Mouse (Mus musculus) myocyte (in vitro differentiated cells): ENCODE measurements around the gene 1810055G02Rik. TPM values are rescaled to one million over a fixed set of nuclear protein-coding genes. Genes with fewer than 3 reads are reported as not detected.

Experiments used
- H3K27me3 ChIP-seq: one replicate; pipeline ENCODE4 v1.6.1; 2011; ENCODE audit not compliant: control insufficient read depth, insufficient read depth, insufficient read length
- H3K36me3 ChIP-seq: one replicate; pipeline ENCODE4 v1.6.1; 2011; ENCODE audit not compliant: control insufficient read depth, insufficient read depth
- H3K4me2 ChIP-seq: one replicate; pipeline ENCODE4 v1.6.1; 2011; ENCODE audit warnings: low read depth, control low read depth
- H3K4me3 ChIP-seq: one replicate; pipeline ENCODE4 v1.5.1; 2011; ENCODE audit warnings: mild to moderate bottlenecking, control low read depth, moderate library complexity
- H3K79me2 ChIP-seq: one replicate; pipeline ENCODE4 v1.6.1; 2011; ENCODE audit not compliant: control insufficient read depth, insufficient read depth
- H3ac ChIP-seq: one replicate; pipeline ENCODE4 v1.6.1; 2011; ENCODE audit not compliant: control insufficient read depth, insufficient read length
- CEBPB ChIP-seq: IDR thresholded peaks from 2 replicates; pipeline ENCODE4 v1.6.1; 2011; ENCODE audit warnings: mild to moderate bottlenecking, moderate library complexity; ENCODE audit not compliant: poor library complexity, insufficient read depth, severe bottlenecking
- E2F4 ChIP-seq: IDR thresholded peaks from one replicate; pipeline ENCODE4 v1.6.1; 2011; ENCODE audit warnings: mild to moderate bottlenecking, control low read depth, moderate library complexity; ENCODE audit not compliant: insufficient read depth
- MAX ChIP-seq: IDR thresholded peaks from one replicate; pipeline ENCODE4 v1.6.1; 2011; ENCODE audit warnings: low read depth, mild to moderate bottlenecking, control low read depth
- MYOD1 ChIP-seq, 3 experiments: IDR thresholded peaks; one replicate each; pipeline ENCODE4 v1.6.1; 2011; ENCODE audit warnings: control low read depth in 2 of 3, low read depth in 2 of 3, mild to moderate bottlenecking in 2 of 3, moderate library complexity in 1 of 3; ENCODE audit not compliant: insufficient read length in 2 of 3, control insufficient read depth in 1 of 3
- MYOG ChIP-seq, 3 experiments: IDR thresholded peaks; one replicate each; pipeline ENCODE4 v1.6.1; 2011; ENCODE audit warnings: control low read depth in 2 of 3, low read depth in 2 of 3, mild to moderate bottlenecking in 2 of 3; ENCODE audit not compliant: insufficient read length in 2 of 3, control insufficient read depth in 1 of 3, insufficient read depth in 1 of 3
- POLR2A ChIP-seq: IDR thresholded peaks from one replicate; pipeline ENCODE4 v1.6.1; 2011; ENCODE audit warnings: low read depth, mild to moderate bottlenecking, control low read depth, moderate library complexity; ENCODE audit not compliant: insufficient read length
- POLR2AphosphoS2 ChIP-seq: IDR thresholded peaks from one replicate; pipeline ENCODE4 v1.6.1; 2011; ENCODE audit warnings: low read depth, control low read depth; ENCODE audit not compliant: insufficient read length
- REST ChIP-seq: IDR thresholded peaks from one replicate; pipeline ENCODE4 v1.6.1; 2011; ENCODE audit warnings: mild to moderate bottlenecking, control low read depth, moderate library complexity; ENCODE audit not compliant: insufficient read depth, insufficient read length
- SRF ChIP-seq: IDR thresholded peaks from one replicate; pipeline ENCODE4 v1.6.1; 2011; ENCODE audit warnings: low read depth; ENCODE audit not compliant: control insufficient read depth, insufficient read length
- TCF12 ChIP-seq: IDR thresholded peaks from one replicate; pipeline ENCODE4 v1.6.1; 2011; ENCODE audit warnings: mild to moderate bottlenecking, control low read depth; ENCODE audit not compliant: poor library complexity, insufficient read depth, severe bottlenecking
- TCF3 ChIP-seq: IDR thresholded peaks from one replicate; pipeline ENCODE4 v1.6.1; 2011; ENCODE audit warnings: low read depth, control low read depth; ENCODE audit not compliant: insufficient read length
- USF1 ChIP-seq: IDR thresholded peaks from one replicate; pipeline ENCODE4 v1.6.1; 2011; ENCODE audit warnings: low read depth, mild to moderate bottlenecking, control low read depth, moderate library complexity
- polyA plus RNA-seq: library from polyadenylated mRNA; unstranded; fragments of >200 nt; fragmentation: generic; extraction: Trizol; gene quantifications from one replicate; pipeline ENCODE4 v1.2.1, GENCODE M21; 2012; ENCODE audit warnings: missing spikeins

Gene 1810055G02Rik
- polyA plus RNA-seq, 1 experiment = 51.1 TPM

GRCm38 (mm10) chr19:3753738-3754137 lies 45.6 kb downstream of the 1810055G02Rik start:
- H3K79me2 ChIP-seq = no peaks in the 10 kb centered on the region
- TF ChIP-seq REST = no peak
- no peak for TF ChIP-seq USF1
- no peak for TF ChIP-seq MYOG (IDR thresholded peaks at IDR 0.05; ENCODE audit: control insufficient read depth in 1 of 3, insufficient read depth in 1 of 3, insufficient read length in 2 of 3, low read depth in 2 of 3)
- TF ChIP-seq MYOD1 (IDR thresholded peaks at IDR 0.05; ENCODE audit: control insufficient read depth in 1 of 3, insufficient read length in 2 of 3, low read depth in 2 of 3) = no peak
- no peak for TF ChIP-seq POLR2AphosphoS2
- no peak for TF ChIP-seq POLR2A
- TF ChIP-seq TCF12 = no peak
- TF ChIP-seq CEBPB = no peak
- H3K36me3 ChIP-seq = no peaks in the 10 kb centered on the region
- H3ac ChIP-seq = no peak overlapping the region
- H3K27me3 ChIP-seq = no peaks in the 10 kb centered on the region
- no peak overlapping the region for H3K4me2 ChIP-seq
- H3K4me3 ChIP-seq = no peak overlapping the region

DNA sequence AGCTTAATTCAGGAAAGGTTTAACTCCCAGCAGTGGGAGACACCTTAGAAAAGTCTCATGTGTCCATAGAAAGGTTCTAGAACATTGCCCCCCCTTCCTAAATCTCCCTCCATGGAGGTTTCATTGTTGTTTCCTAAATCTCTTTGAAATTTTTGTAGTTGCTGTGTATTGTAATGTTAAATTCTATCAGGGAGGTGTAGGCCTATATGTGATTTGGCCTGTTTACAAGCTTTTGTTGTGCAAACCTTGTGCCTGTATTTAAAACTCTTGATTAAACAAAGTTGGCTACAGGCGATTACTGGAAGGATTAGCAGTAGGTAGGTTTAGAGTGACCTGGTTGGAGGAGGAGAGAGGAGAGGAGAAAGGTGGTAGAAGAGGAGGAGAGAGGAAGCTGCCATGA lies 49.8 kb downstream of the 1810055G02Rik start:
- H3K79me2 ChIP-seq = no peaks in the 10 kb centered on the region
- H3K36me3 ChIP-seq = no peaks in the 10 kb centered on the region
- TF ChIP-seq CEBPB = no peak
- TF ChIP-seq TCF3 = no peak
- no peaks in the 10 kb centered on the region for H3K27me3 ChIP-seq
- no peak overlapping the region for H3K4me3 ChIP-seq
- H3K4me2 ChIP-seq = no peak overlapping the region
- no peak overlapping the region for H3ac ChIP-seq

GRCm38 (mm10) chr19:3765221-3765820 lies 57.2 kb downstream of the 1810055G02Rik start:
- H3K4me2 ChIP-seq = peak overlapping the region; percentile 19
- TF ChIP-seq MYOG (IDR thresholded peaks at IDR 0.05; ENCODE audit: control insufficient read depth in 1 of 3, insufficient read depth in 1 of 3, insufficient read length in 2 of 3, low read depth in 2 of 3) (peak in 1 of 3 experiments; percentile 5), POLR2AphosphoS2 (peak; percentile 49), USF1 (no peak), MYOD1 (IDR thresholded peaks at IDR 0.05; ENCODE audit: control insufficient read depth in 1 of 3, insufficient read length in 2 of 3, low read depth in 2 of 3) (peak in 1 of 3 experiments; percentile 18)
- H3ac ChIP-seq = no peak overlapping the region

DNA sequence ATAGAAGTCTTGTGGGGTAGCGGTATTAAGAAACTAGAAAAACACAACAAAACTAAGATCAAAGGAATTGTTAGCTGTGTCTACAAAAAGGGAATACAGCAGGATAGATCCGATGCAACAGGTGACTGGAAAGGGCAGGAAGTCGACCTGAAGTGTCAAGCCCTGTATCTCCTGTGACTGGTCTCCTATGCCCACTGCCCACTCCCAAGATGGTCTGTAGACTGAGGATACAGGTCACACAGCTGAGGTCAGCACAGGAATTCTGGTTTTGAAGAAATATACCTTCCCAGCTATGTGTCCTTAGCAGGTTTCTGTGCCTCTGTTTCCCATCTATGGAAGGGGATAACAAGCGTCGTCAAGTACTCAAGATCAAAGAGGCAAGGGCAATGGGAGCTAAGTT lies 58.3 kb downstream of the 1810055G02Rik start:
- H3K27me3 ChIP-seq = no peaks in the 10 kb centered on the region
- H3K4me3 ChIP-seq = peak overlapping the region; percentile 56
- no peak for TF ChIP-seq MYOG (IDR thresholded peaks at IDR 0.05; ENCODE audit: control insufficient read depth in 1 of 3, insufficient read depth in 1 of 3, insufficient read length in 2 of 3, low read depth in 2 of 3)
- no peak for TF ChIP-seq MYOD1 (IDR thresholded peaks at IDR 0.05; ENCODE audit: control insufficient read depth in 1 of 3, insufficient read length in 2 of 3, low read depth in 2 of 3)
- H3K4me2 ChIP-seq = peak overlapping the region; percentile 78
- no peak overlapping the region for H3ac ChIP-seq
- H3K79me2 ChIP-seq = peaks cover 25% of the 10 kb centered on the region
- H3K36me3 ChIP-seq = no peaks in the 10 kb centered on the region

More at GRCm38 (mm10) chr19:3765221-3765820, 57.2 kb downstream of the 1810055G02Rik start:
- no peak overlapping the region for H3K4me3 ChIP-seq
- H3K79me2 ChIP-seq = peaks cover 14% of the 10 kb centered on the region
- H3K27me3 ChIP-seq = no peaks in the 10 kb centered on the region
- no peaks in the 10 kb centered on the region for H3K36me3 ChIP-seq

DNA sequence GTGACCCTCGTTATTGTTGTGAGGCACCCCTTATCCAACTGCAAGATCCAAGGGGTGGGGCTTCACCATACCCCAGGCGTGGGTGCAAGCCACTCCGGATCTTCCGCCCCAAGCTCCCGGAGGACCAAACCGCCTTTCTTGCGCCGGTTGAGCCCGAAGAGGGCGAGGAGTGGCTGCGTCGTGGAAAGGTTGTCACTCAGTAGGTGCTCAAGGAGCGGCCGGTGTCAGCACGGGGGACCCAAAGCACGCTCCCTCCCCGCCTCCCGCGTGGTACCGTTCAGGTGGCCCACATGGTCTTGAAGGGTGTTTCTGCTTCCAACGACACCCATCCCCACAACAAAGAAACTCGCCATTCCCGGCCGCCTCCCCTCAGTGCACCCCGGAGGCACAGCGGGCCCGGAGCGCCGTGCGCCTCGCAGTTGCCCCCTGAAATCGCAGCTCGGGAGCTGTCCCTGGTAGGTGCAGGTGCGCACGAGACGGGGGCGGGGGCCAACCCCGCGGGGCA lies 59.2 kb downstream of the 1810055G02Rik start, which contains the start of gene Kmt5b:
TSS of gene Kmt5b (plus strand) at position 146 of the 505 bp plus-strand sequence.
- Histone ChIP-seq H3ac (peak within 1 kb of the TSS; percentile 72), H3K4me3 (peak within 1 kb of the TSS; percentile 56), H3K4me2 (peak within 1 kb of the TSS; percentile 78), H3K79me2 (peaks cover 34% of the 10 kb centered on the region), H3K27me3 (no peaks in the 10 kb centered on the region), H3K36me3 (no peaks in the 10 kb centered on the region)
- no peak for TF ChIP-seq TCF3
- no peak for TF ChIP-seq MAX
- no peak for TF ChIP-seq E2F4
- TF ChIP-seq POLR2AphosphoS2 = peak; percentile 60
- peak in 1 of 3 experiments; percentile 50 for TF ChIP-seq MYOD1 (IDR thresholded peaks at IDR 0.05; ENCODE audit: control insufficient read depth in 1 of 3, insufficient read length in 2 of 3, low read depth in 2 of 3)
- TF ChIP-seq POLR2A = peak; percentile 82
- TF ChIP-seq SRF = no peak
- peak in 1 of 3 experiments; percentile 31 for TF ChIP-seq MYOG (IDR thresholded peaks at IDR 0.05; ENCODE audit: control insufficient read depth in 1 of 3, insufficient read depth in 1 of 3, insufficient read length in 2 of 3, low read depth in 2 of 3)
- TF ChIP-seq TCF12 = no peak
- peak; percentile 54 for TF ChIP-seq REST
- TF ChIP-seq USF1 = no peak
- no peak for TF ChIP-seq CEBPB

Other genes starting within 250 kb of the 1810055G02Rik start
- gene Ppp6r3, start 132.5 kb upstream of the 1810055G02Rik start, polyA plus RNA-seq = 20.2 TPM
- gene Lrp5, start 21.7 kb upstream of the 1810055G02Rik start, polyA plus RNA-seq = 42.5 TPM
- gene Kmt5b, start 59.1 kb downstream of the 1810055G02Rik start, polyA plus RNA-seq = 8.0 TPM
- gene Chka, start 143.5 kb downstream of the 1810055G02Rik start, polyA plus RNA-seq = 35.5 TPM
- 50.9 TPM for gene Tcirg1, start 198.8 kb downstream of the 1810055G02Rik start, polyA plus RNA-seq
- 482 TPM for gene Ndufs8, start 204.5 kb downstream of the 1810055G02Rik start, polyA plus RNA-seq
- gene Aldh3b1, start 221.5 kb downstream of the 1810055G02Rik start, polyA plus RNA-seq = 51.8 TPM
- 4.0 TPM for gene Unc93b1, start 226.9 kb downstream of the 1810055G02Rik start, polyA plus RNA-seq